Mouse (Mus musculus): ENCODE results near the gene Pip4p1. TPM values are rescaled to one million over a fixed set of nuclear protein-coding genes. Genes with fewer than 3 reads are reported as not detected.

The Pip4p1 gene
- polyA plus RNA-seq, 1 experiment from 2014 or later = 38.3 TPM

DNA sequence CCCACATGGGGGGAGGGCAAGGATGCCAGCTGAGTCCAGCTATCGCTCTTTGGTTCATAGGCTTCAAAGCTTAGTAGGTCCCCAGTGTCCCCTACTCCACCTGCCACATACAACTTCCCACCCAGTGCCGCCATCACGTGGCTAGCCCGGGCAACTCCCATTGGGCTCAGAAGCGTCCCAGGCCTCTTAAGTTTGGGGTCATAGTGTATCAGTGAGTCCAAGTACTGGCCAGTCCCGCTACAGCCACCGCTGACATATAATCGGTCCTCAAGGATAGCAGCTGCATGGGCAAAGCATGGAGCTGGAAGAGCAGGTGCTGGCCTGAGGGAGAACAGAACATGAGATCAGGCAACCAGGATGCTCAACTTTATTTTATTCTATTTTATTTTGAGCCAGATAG is 39.0 kb downstream of the Pip4p1 start:
- WGBS = 94% methylated on average over 8 of the region's 8 CpGs

DNA sequence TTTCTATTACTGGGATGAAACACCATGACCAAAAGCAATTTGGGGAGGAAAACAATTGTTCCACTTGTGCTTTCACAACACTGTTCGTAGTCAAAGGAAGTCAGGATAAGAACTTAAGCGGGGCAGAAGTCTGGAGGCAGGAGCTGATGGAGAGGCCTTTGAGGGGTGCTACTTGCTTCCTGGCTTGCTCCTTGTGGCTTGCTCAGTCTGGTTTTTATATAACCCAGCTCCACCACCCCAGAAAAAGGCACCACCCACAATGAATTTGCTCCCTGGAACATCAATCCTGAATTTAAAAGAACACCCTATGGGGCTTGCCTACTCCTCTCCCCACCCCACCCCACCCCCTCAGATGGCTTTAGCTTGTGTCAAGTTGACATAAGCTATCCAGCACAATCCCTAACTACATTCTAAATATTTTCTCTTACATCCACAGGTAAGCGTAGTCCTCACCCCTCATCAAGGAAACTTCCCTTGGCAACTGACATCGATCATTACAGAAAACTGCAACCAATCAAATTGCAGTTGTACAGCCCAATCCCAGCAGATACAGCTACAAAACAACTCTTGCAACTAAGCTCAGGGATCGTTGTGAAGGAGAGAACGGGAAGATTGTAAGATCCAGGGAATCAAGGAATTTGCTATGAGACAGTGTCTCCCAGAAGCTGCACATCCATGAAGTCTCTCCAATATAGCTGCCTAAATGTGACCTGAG is 54.3 kb downstream of the Pip4p1 start:
- DNase-seq (ENCODE audit: low spot score) = no peak
- Histone ChIP-seq H3K9ac (ENCODE audit: low read length) (no peak overlapping the region), H3K9me3 (ENCODE audit: control insufficient read depth, low read length) (no peaks in the 10 kb centered on the region), H3K27ac (replicated peaks) (no peak overlapping the region), H3K36me3 (ENCODE audit: control insufficient read depth, insufficient read depth, low read length) (no peaks in the 10 kb centered on the region), H3K4me1 (replicated peaks; ENCODE audit: control insufficient read depth, insufficient read depth) (no peaks in the 10 kb centered on the region), H3K27me3 (ENCODE audit: control insufficient read depth, insufficient read depth, low read length) (no peaks in the 10 kb centered on the region), H3K4me3 (ENCODE audit: low read depth, low read length) (no peak overlapping the region), H3K4me2 (replicated peaks; ENCODE audit: low read depth) (no peak overlapping the region)
- no peak for TF ChIP-seq CTCF (IDR thresholded peaks at IDR 0.05; ENCODE audit: low read depth)
- TF ChIP-seq EP300 (optimal IDR thresholded peaks at IDR 0.05) = no peak
- WGBS = 86% methylated on average over 6 of the region's 6 CpGs
- no peak for ATAC-seq (ENCODE audit: low FRiP score, low TSS enrichment)

More for the DNA sequence above, 39.0 kb downstream of the Pip4p1 start:
- ATAC-seq (ENCODE audit: low FRiP score, low TSS enrichment) (no peak), DNase-seq (ENCODE audit: low spot score) (no peak)
- Histone ChIP-seq H3K9ac (ENCODE audit: low read length) (no peak overlapping the region), H3K36me3 (ENCODE audit: control insufficient read depth, insufficient read depth, low read length) (no peaks in the 10 kb centered on the region), H3K4me1 (replicated peaks; ENCODE audit: control insufficient read depth, insufficient read depth) (0 out of 2 replicates have a peak, but pooled peaks cover 3% of the 10 kb centered on the region), H3K9me3 (ENCODE audit: control insufficient read depth, low read length) (no peaks in the 10 kb centered on the region), H3K4me2 (replicated peaks; ENCODE audit: low read depth) (no peak overlapping the region), H3K27me3 (ENCODE audit: control insufficient read depth, insufficient read depth, low read length) (no peaks in the 10 kb centered on the region), H3K4me3 (ENCODE audit: low read depth, low read length) (no peak overlapping the region), H3K27ac (replicated peaks) (no peak overlapping the region)
- no peak for TF ChIP-seq EP300 (optimal IDR thresholded peaks at IDR 0.05)
- TF ChIP-seq CTCF (IDR thresholded peaks at IDR 0.05; ENCODE audit: low read depth) = no peak

Other genes with a start within 250 kb of the Pip4p1 start
- gene Olfr747, start 237.7 kb downstream of the Pip4p1 start, polyA plus RNA-seq (2015; fragmentation: Nextera tagmentation; extraction: Ambion mirVana) = not detected in 2 replicates
- not detected in 2 replicates for gene Olfr748, start 223.5 kb downstream of the Pip4p1 start, polyA plus RNA-seq (2015; fragmentation: Nextera tagmentation; extraction: Ambion mirVana)
- gene Olfr749, start 185.8 kb downstream of the Pip4p1 start, polyA plus RNA-seq (2015; fragmentation: Nextera tagmentation; extraction: Ambion mirVana) = not detected in 2 replicates
- 35.1 and 37.0 TPM in 2 replicates for gene Ttc5, start 145.3 kb downstream of the Pip4p1 start, polyA plus RNA-seq (2015; fragmentation: Nextera tagmentation; extraction: Ambion mirVana)
- gene Ccnb1ip1, start 123.1 kb downstream of the Pip4p1 start, polyA plus RNA-seq (2015; fragmentation: Nextera tagmentation; extraction: Ambion mirVana) = not detected in 2 replicates
- 27.9 and 28.7 TPM in 2 replicates for gene Parp2, start 123.0 kb downstream of the Pip4p1 start, polyA plus RNA-seq (2015; fragmentation: Nextera tagmentation; extraction: Ambion mirVana)
- gene Tep1, start 60.3 kb downstream of the Pip4p1 start, polyA plus RNA-seq (2015; fragmentation: Nextera tagmentation; extraction: Ambion mirVana) = 6.2 and 7.8 TPM in 2 replicates
- gene Klhl33, start 33.3 kb downstream of the Pip4p1 start, polyA plus RNA-seq (2015; fragmentation: Nextera tagmentation; extraction: Ambion mirVana) = 0.31 and 0.33 TPM in 2 replicates
- gene Osgep, start 6.0 kb downstream of the Pip4p1 start, polyA plus RNA-seq (2015; fragmentation: Nextera tagmentation; extraction: Ambion mirVana) = 69.4 and 71.7 TPM in 2 replicates
- gene Apex1, start 5.9 kb downstream of the Pip4p1 start, polyA plus RNA-seq (2015; fragmentation: Nextera tagmentation; extraction: Ambion mirVana) = 92.1 and 100.0 TPM in 2 replicates
- gene Pnp, start 226 bp upstream of the Pip4p1 start, polyA plus RNA-seq (2015; fragmentation: Nextera tagmentation; extraction: Ambion mirVana) = 44.7 and 48.6 TPM in 2 replicates
- gene Gm49342, start 13.7 kb upstream of the Pip4p1 start, polyA plus RNA-seq (2015; fragmentation: Nextera tagmentation; extraction: Ambion mirVana) = not detected in 2 replicates
- 0.33 and 0.40 TPM in 2 replicates for gene Pnp2, start 25.1 kb upstream of the Pip4p1 start, polyA plus RNA-seq (2015; fragmentation: Nextera tagmentation; extraction: Ambion mirVana)
- gene Rnase10, start 76.9 kb upstream of the Pip4p1 start, polyA plus RNA-seq (2015; fragmentation: Nextera tagmentation; extraction: Ambion mirVana) = 0.11 and 0.23 TPM in 2 replicates
- gene Rnase9, start 111.0 kb upstream of the Pip4p1 start, polyA plus RNA-seq (2015; fragmentation: Nextera tagmentation; extraction: Ambion mirVana) = not detected in 2 replicates
- gene Rnase11, start 119.3 kb upstream of the Pip4p1 start, polyA plus RNA-seq (2015; fragmentation: Nextera tagmentation; extraction: Ambion mirVana) = not detected in 2 replicates
- 0.52 and 0.57 TPM in 2 replicates for gene Rnase12, start 126.8 kb upstream of the Pip4p1 start, polyA plus RNA-seq (2015; fragmentation: Nextera tagmentation; extraction: Ambion mirVana)
- gene Olfr750, start 143.6 kb upstream of the Pip4p1 start, polyA plus RNA-seq (2015; fragmentation: Nextera tagmentation; extraction: Ambion mirVana) = not detected in 2 replicates
- gene Rnase4, start 160.2 kb upstream of the Pip4p1 start, polyA plus RNA-seq (2015; fragmentation: Nextera tagmentation; extraction: Ambion mirVana) = 152 and 157 TPM in 2 replicates
- gene Ang, start 160.3 kb upstream of the Pip4p1 start, polyA plus RNA-seq (2015; fragmentation: Nextera tagmentation; extraction: Ambion mirVana) = 27.7 and 29.5 TPM in 2 replicates
- gene Eddm3b, start 183.6 kb upstream of the Pip4p1 start, polyA plus RNA-seq (2015; fragmentation: Nextera tagmentation; extraction: Ambion mirVana) = not detected in 2 replicates
- 1.2 and 1.3 TPM in 2 replicates for gene Rnase6, start 193.1 kb upstream of the Pip4p1 start, polyA plus RNA-seq (2015; fragmentation: Nextera tagmentation; extraction: Ambion mirVana)
- 21.1 and 24.2 TPM in 2 replicates for gene Rnase1, start 215.9 kb upstream of the Pip4p1 start, polyA plus RNA-seq (2015; fragmentation: Nextera tagmentation; extraction: Ambion mirVana)
- gene Rnase2b, start 231.4 kb upstream of the Pip4p1 start, polyA plus RNA-seq (2015; fragmentation: Nextera tagmentation; extraction: Ambion mirVana) = 0.31 and 0.39 TPM in 2 replicates